Mouse (Mus musculus) megakaryocyte, embryonic 14.5 days (primary cell): Measurements from ENCODE around the gene Eme1.

Source experiments
- FLI1 ChIP-seq: IDR thresholded peaks from 2 replicates; pipeline ENCODE4 v1.6.1; 2012; ENCODE audit warnings: low read length, inconsistent platforms, mixed read lengths
- GATA1 ChIP-seq: IDR thresholded peaks from 3 replicates; pipeline ENCODE4 v1.6.1; 2012; ENCODE audit warnings: mixed read lengths, low read length, inconsistent platforms, borderline replicate concordance

DNA sequence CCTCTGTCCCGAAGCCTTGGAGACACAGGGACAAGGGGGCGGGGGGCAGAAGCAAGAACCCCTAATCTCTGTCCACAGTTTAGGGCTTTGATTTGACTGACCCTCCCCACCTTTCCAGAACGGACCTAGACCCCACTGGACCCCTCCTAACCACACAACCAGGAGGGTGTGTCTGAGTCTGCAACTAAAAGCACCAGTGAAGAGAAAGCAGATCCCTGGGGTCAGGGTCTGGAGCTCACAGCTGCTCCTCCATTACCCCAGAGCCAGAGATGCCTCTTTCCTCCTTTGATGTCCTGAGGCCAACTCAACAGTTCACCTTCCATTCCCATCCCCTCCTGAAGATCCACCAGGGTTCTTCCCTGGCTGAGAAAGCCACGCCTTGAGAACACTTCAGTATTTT lies 22.5 kb upstream of the Eme1 start:
- TF ChIP-seq GATA1 (no peak), FLI1 (no peak)
